Mouse (Mus musculus) naive thymus-derived CD4-positive, alpha-beta T cell, adult 2 months (primary cell): ENCODE results near the gene Sgsm2.

Source experiments
- DNase-seq: peaks from one replicate; pipeline ENCODE4 v3.0.0-alpha.2; 2011; ENCODE audit warnings: low read depth

Gene Sgsm2

DNA sequence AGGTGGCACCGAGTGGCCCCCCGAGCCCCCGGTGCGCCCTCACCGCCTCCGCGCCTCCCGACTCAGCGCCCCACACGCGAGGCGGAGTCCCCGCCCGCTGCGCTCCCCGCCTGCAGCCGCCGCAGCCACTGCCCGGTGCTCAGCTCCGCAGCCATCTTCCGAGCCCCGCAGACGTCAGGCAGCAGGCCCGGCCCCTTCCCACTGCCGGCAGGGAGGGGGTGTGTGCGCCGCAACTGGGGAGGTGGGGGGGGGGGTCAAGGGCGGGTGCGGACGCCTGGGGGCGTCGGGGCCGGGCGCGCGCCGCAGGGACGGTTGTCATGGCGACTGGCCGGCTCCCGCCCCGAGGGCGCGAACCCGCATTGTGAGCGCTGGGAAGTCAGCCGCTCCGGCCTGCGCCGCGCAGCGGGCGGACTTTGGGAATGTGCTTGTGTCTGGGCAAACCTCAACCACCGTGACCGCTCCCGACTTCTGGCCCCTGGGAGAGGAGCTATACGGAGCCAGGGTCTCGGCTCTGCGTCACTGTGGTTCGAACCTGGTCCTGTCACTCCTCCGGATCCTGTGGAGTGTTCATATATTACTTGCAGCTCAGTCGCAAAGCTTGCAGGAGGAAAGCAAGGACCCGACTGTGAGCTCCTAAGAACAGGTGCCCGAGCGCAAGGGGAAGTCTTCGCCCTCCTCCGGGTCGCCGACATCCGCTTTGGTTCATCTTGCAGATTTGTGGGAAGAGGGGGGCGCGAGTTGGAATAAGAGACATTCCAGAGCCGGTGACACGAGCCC, at the start of gene Sgsm2:
Gene Sgsm2, minus strand, starts transcription at position 160 of the 777 bp plus-strand sequence.
- DNase-seq, result peak; percentile 66

- peak; percentile 76 for DNase-seq
Observed at GRCm38 (mm10) chr11:74946348-74946747, 49.5 kb upstream of the Sgsm2 start.

- no peak for DNase-seq
Observed at GRCm38 (mm10) chr11:74930391-74930790, 33.5 kb upstream of the Sgsm2 start.

DNA sequence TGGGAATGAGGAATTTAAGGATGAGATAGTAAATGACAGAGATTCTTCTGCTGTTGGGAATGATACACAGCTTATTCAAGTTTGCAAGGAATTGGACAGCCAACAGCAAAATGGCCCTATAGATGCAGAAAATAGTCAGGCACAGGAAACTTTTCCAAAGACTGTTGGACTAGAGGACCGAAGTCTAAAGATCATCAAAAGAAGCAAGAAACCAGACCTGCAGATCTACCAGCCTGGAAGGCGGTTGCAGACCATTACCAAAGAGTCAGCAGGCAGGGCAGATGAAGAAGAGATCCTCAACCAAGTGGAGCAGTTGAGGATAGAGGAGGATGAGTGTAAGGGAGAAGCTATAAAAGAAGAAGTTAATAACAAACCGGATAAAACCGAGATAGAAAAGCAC, 32.3 kb upstream of the Sgsm2 start:
- DNase-seq, result no peak

- DNase-seq, result no peak
Observed at GRCm38 (mm10) chr11:74927236-74927725, 30.4 kb upstream of the Sgsm2 start.

DNA sequence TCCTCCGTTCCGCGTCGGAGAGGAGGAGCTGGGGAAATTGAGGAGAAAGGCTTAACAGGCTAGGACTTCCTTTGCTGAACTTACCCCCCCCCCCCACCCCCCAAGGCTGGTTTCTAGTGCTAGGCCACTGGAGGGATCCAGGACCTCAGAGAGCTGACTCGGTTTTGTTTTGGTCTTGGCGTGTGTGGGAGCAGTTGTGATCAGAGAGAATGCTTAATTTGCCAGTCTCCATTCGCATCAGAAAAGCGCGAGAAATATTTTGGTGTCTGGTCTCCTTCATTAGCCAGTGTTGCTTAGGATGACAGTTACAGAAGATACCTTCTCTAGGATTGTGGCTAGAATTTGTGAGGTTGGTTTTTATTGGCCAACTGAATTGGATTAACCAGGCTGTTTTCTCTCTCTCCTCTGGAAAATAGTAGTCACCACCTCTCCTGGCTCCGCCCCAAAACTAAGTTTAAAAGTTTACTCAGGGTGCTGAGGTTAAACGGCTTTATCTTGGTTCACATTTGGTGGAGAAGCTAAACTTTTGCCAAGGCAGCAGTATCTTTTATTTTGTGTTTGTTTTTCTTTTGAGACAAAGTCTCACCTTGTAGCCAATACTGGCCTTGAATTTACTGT, 29.6 kb upstream of the Sgsm2 start:
- peak; percentile 73 for DNase-seq

- DNase-seq, result peak; percentile 96
Observed at GRCm38 (mm10) chr11:74925577-74926387, 28.9 kb upstream of the Sgsm2 start, which contains the start of the genes Smg6 and Srr. Gene Smg6, plus strand, starts transcription at chr11:74925823. Gene Srr, minus strand, starts transcription at chr11:74925948.

GRCm38 (mm10) chr11:74924149-74924548, 27.3 kb upstream of the Sgsm2 start:
- peak; percentile 56 for DNase-seq

- DNase-seq, result no peak
Observed at GRCm38 (mm10) chr11:74919249-74919648, 22.4 kb upstream of the Sgsm2 start.

DNA sequence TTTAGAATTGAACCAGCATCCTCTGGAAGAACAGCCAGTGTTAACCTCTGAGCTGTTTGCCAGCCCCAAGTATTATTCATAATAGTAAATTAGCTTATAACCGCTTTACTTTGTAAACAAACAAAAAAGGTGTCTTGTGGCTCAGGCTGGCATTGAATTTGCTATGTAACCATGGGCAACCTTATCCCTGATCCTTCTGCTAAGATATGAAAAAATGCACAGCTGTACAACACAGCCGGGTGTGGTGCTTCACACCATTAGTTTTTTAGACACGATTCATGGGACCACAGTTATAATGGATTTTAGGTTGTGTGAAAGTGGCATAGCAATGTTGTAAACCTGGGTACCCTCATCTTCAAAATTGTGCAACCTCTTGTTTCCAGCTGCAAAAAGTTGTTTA, 15.6 kb upstream of the Sgsm2 start:
- no peak for DNase-seq

- no peak for DNase-seq
Observed at GRCm38 (mm10) chr11:74909978-74910377, 13.1 kb upstream of the Sgsm2 start.

- DNase-seq, result no peak
Observed at GRCm38 (mm10) chr11:74908618-74909399, 11.9 kb upstream of the Sgsm2 start.

DNA sequence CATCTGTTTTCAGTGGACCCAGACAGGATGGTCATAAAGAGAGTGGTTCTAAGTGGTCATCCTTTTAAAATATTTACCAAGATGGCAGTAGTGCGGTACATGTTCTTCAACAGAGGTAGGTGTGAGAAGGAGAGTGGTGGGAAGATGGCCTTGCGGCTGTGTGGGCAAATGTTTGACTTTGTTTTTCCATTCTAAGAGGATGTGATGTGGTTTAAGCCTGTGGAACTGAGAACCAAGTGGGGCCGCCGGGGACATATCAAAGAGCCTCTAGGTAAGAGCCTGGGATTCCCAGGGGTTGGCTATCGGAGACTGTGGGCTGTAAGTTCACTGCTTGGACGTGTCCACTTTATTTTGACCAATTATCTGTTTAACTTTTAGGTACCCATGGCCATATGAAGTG, 11.0 kb upstream of the Sgsm2 start:
- DNase-seq, result no peak

DNA sequence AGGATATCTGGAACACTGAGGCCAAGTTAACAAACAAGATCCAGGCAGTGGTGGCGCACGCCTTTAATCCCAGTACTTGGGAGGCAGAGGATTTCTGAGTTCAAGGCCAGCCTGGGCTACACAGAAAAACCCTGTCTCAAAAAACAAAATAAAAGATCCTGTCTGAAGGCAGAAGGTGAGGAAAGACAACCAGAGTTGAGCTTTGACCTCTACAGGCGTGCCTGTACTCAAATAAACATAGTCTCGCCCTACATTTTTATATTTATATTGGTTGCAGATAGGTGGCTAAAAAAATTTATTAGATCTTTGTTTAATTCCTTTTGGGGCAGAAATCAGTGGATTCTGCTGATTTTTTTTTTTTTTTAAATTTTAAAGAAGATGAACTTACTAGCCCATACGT, 5.6 kb upstream of the Sgsm2 start:
- DNase-seq, result no peak

DNA sequence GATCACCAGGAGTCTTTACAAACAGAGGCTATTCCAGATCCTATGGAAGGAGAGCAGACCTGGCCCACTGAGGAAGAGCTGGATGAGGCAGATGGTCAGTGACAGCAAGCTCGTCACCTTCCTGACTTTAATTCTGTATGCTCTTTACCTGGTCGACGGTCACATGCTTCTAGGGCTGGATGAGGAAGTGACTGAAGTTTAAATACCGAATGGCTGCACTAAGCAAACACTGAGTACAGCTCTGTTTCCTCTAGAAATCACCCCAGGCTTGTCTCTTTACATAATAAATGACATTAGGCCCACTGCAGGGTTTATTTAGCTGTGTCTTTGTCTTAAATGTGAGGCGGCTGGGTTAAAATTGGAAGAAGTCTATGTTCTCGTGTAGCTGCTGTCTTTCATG, 4.7 kb upstream of the Sgsm2 start:
- no peak for DNase-seq

- DNase-seq, result no peak
Observed at GRCm38 (mm10) chr11:74898517-74898827, 1.6 kb upstream of the Sgsm2 start.

DNA sequence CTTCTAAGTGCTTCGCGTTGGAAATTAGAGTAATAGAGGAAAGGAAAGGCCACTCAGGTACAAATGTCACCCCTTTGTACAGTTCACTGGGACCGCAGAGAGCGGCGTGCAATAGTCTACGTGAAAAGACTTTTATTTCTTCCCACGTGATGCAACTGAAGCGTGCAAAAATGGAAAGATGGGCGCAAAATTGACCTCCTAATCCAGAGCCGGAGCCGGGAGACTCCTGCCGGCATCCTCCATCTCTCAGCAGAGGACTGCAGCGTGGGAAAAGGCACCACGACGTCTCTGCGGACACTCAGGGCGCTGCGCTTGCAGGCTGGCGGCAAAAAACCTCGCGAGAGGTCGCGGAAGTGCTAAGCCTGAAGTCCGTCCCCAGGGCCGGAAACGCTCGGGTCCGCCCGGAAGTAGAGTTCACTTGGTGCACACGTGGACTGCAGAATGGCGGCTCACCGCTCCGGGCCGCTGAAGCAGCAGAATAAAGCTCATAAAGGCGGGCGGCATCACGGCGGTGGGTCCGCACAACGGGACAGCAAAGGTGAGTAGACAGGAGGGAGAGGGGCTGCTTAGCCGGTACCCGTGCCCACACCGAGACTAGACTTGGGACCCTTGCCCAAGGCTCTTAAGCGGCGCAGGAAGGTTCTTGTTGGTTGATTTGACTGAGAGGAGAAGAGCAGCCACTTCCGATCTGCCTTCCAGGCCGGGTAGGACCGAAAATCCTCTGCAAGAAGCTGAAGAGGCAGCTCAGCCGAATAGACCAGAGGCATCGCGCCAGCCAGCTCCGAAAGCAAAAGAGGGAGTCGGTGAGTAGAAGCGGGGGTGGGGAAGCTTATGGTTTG, 1.0 kb upstream of the Sgsm2 start, which contains the start of gene Tsr1:
Gene Tsr1, plus strand, starts transcription at position 394 of the 839 bp plus-strand sequence.
- peak; percentile 89 for DNase-seq

- DNase-seq, result peak; percentile 57
Observed at GRCm38 (mm10) chr11:74895980-74896900, 620 bp downstream of the Sgsm2 start.

GRCm38 (mm10) chr11:74894619-74895018, 2.2 kb downstream of the Sgsm2 start:
- DNase-seq, result no peak

- no peak for DNase-seq
Observed at GRCm38 (mm10) chr11:74883098-74883497, 13.8 kb downstream of the Sgsm2 start.
